Mouse (Mus musculus) bone marrow, adult 2 months (tissue): Measurements from ENCODE around the gene Acp2. TPM values are rescaled to one million over a fixed set of nuclear protein-coding genes. Genes with fewer than 3 reads are reported as not detected.

Source experiments
- H3K27ac ChIP-seq: fragments of 200-500 bp; 2 replicates; pipeline ENCODE4 v1.5.1; 2012; ENCODE audit warnings: low read depth, mild to moderate bottlenecking, control low read depth, inconsistent platforms, low read length; ENCODE audit not compliant: control insufficient read depth, poor library complexity, insufficient read depth
- H3K4me1 ChIP-seq: fragments of 200-500 bp; 2 replicates; pipeline ENCODE4 v1.6.1; 2011; ENCODE audit warnings: low read length; ENCODE audit not compliant: control insufficient read depth, insufficient read depth
- H3K4me3 ChIP-seq: fragments of 200-500 bp; replicated peaks from 2 replicates; pipeline ENCODE3; 2011; ENCODE audit warnings: mild to moderate bottlenecking, low read depth, low read length, control low read depth; ENCODE audit not compliant: control insufficient read depth
- CTCF ChIP-seq: fragments of 200-500 bp; IDR thresholded peaks from 2 replicates; pipeline ENCODE4 v1.5.1; 2011; ENCODE audit warnings: low read length, control low read depth; ENCODE audit not compliant: control insufficient read depth, insufficient read depth
- POLR2A ChIP-seq: fragments of 200-500 bp; IDR thresholded peaks from 2 replicates; pipeline ENCODE4 v1.6.1; 2011; ENCODE audit warnings: low read depth, mild to moderate bottlenecking, control low read depth, low read length, borderline replicate concordance; ENCODE audit not compliant: control insufficient read depth
- WGBS: fragments of 180-500 bp; shearing (Covaris S2); methylation state at CpG from one replicate; pipeline ENCODE4 v1.1.7; 2018; 5-methylcytosine and 5-hydroxymethylcytosine counted together
- polyA plus RNA-seq: library from polyadenylated mRNA; stranded (reverse); fragments of >200 nt; gene quantifications from 2 replicates; pipeline ENCODE4 v1.2.4, GENCODE M21; 2011; ENCODE audit warnings: low replicate concordance; ENCODE audit not compliant: missing spikeins, insufficient read depth, insufficient read length

Gene Acp2
- polyA plus RNA-seq: 5.8 and 11.9 TPM in 2 replicates

GRCm38 (mm10) chr2:91202222-91202971, at the start of gene Acp2, which contains the start of gene Nr1h3:
TSS of gene Acp2 (plus strand) at chr2:91202885.
TSS of gene Nr1h3 (minus strand) at chr2:91202834.
- Histone ChIP-seq H3K4me3 (peak within 1 kb of the TSS; percentile 95), H3K27ac (peak within 1 kb of the TSS; percentile 48), H3K4me1 (peaks cover 4% of the 10 kb centered on the region; the same call in 1 of the 2 replicates)
- TF ChIP-seq POLR2A (peak; percentile 88; the same call in 1 of the 2 replicates), CTCF (0 out of 2 replicates have a peak, but pooled peaks have one; percentile 2)
- WGBS: 3% methylated on average over 28 of the region's 28 CpGs

DNA sequence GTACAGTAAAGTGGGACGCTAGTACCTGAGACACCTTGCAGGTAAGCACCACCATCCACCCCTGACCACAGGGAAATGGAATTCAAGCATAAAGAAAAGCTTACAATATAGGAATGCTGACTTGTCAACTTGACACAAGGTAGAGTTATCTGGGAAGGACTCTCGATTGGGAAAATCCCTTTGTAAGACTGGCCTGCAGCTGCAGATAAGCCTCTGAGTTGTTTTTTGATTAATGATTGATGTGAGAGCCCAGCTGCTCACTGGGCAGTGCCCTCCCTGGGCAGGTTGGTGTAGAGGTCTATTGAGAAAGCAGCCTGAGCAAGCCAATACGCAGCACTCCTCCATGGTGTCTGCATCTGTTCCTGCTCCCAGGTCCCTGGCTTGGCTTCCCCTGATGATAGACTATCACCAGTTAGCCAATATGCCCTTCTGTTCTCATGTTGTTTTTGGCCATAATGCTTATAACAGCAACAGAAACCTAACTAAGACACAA, 49.8 kb upstream of the Acp2 start:
- TF ChIP-seq POLR2A (no peak), CTCF (no peak)
- Histone ChIP-seq H3K27ac (no peak overlapping the region), H3K4me1 (no peaks in the 10 kb centered on the region), H3K4me3 (no peak overlapping the region)
- WGBS: 80% methylated on average over 3 of the region's 3 CpGs

DNA sequence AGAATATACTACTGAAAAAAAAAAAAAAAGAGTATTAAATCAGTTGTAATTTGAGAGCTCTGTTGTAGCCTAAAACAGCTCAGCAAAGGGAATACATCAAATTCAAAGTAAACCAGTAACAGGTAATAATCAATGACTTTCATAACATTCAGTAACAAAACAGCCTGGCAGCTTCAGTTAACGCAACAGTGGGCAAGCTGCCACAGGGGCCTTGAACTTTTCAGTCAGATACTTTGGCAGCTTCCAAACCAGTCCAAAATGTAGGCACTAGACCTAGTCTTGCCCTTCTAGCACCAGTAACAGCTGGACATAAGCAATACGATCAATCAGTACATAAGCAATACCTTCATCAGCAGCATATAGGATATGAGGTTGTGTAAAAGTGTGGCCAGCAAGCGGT, 48.6 kb upstream of the Acp2 start:
- no peak overlapping the region for H3K27ac ChIP-seq
- no peak overlapping the region for H3K4me3 ChIP-seq
- TF ChIP-seq POLR2A (no peak), CTCF (no peak)
- WGBS: 85% methylated on average over 3 of the region's 3 CpGs
- no peaks in the 10 kb centered on the region for H3K4me1 ChIP-seq

- H3K4me1 ChIP-seq: no peaks in the 10 kb centered on the region
- no peak overlapping the region for H3K27ac ChIP-seq
- 82% methylated on average over 6 of the region's 6 CpGs for WGBS
- TF ChIP-seq CTCF (no peak), POLR2A (no peak)
- no peak overlapping the region for H3K4me3 ChIP-seq
These were observed 45.5 kb upstream of the Acp2 start for GRCm38 (mm10) chr2:91157002-91157752.

- Histone ChIP-seq H3K4me1 (no peaks in the 10 kb centered on the region), H3K27ac (no peak overlapping the region), H3K4me3 (no peak overlapping the region)
- no peak for TF ChIP-seq CTCF
- no peak for TF ChIP-seq POLR2A
- WGBS: 80% methylated on average over 6 of the region's 6 CpGs
These were observed 42.1 kb upstream of the Acp2 start for GRCm38 (mm10) chr2:91160591-91160990.

- H3K27ac ChIP-seq: no peak overlapping the region
These were observed 39.7 kb upstream of the Acp2 start for GRCm38 (mm10) chr2:91162952-91163351.

DNA sequence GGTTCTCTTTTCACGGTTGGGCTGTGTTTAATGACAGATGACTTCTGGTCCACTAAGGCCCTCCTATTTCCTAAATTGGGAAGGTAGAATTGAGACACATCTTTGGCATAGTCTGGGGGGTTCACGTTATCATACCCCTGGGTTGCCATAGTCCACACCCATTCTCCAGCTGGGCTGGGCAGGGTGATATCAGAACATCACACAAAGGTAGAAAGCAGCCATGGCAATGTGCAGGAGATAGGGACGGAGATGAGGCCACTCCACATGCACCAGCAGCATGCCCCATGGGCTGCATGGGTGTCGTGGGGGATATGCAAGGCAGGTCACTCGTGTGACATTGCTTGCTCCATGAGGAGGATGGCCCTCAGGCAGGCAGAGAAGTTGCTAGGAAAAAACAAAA, 39.2 kb upstream of the Acp2 start:
- no peaks in the 10 kb centered on the region for H3K4me1 ChIP-seq
- TF ChIP-seq CTCF: no peak
- no peak for TF ChIP-seq POLR2A
- 62% methylated on average over 5 of the region's 5 CpGs for WGBS
- H3K4me3 ChIP-seq: no peak overlapping the region
- no peak overlapping the region for H3K27ac ChIP-seq

More at GRCm38 (mm10) chr2:91162952-91163351, 39.7 kb upstream of the Acp2 start:
- TF ChIP-seq POLR2A (no peak), CTCF (no peak)
- Histone ChIP-seq H3K4me1 (no peaks in the 10 kb centered on the region), H3K4me3 (no peak overlapping the region)
- 57% methylated on average over 4 of the region's 4 CpGs for WGBS

DNA sequence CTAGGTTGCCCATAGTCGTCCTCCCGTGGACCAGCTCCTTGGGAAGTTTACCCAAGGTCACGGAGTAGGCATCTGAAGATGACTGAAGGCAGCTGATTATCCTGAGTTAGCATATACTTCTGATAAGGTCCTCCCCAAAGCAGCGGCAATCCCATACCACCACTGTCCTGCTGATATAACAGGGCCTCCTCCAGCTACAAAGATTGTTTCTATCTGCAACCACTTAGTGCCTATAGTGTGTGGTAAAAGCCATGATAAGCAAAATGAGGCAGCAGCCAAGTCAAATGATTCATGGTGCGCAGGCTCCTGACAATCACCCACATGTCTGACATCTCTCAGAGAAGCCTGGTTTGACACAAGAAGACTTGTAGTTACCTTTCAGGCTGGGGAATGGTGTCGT, 37.7 kb upstream of the Acp2 start:
- Histone ChIP-seq H3K4me3 (no peak overlapping the region), H3K4me1 (no peaks in the 10 kb centered on the region), H3K27ac (no peak overlapping the region)
- no peak for TF ChIP-seq CTCF
- TF ChIP-seq POLR2A: no peak
- 70% methylated on average over 6 of the region's 6 CpGs for WGBS
